Mouse (Mus musculus) olfactory bulb, adult 2 months (tissue): ENCODE data around the gene Olfr203. TPM values are rescaled to one million over a fixed set of nuclear protein-coding genes. Genes with fewer than 3 reads are reported as not detected.

Experiments
- H3K27ac ChIP-seq: fragments of 200-500 bp; 2 replicates; pipeline ENCODE4 v1.5.1; 2012; ENCODE audit warnings: low read depth, low read length; ENCODE audit not compliant: insufficient read depth
- H3K4me1 ChIP-seq: fragments of 200-500 bp; 2 replicates; pipeline ENCODE4 v1.6.1; 2012; ENCODE audit warnings: low read length; ENCODE audit not compliant: control insufficient read depth, insufficient read depth
- H3K4me3 ChIP-seq: fragments of 200-500 bp; 2 replicates; pipeline ENCODE4 v1.5.1; 2012; ENCODE audit warnings: mild to moderate bottlenecking, low read depth, low read length, moderate library complexity; ENCODE audit not compliant: insufficient read depth
- CTCF ChIP-seq: fragments of 200-500 bp; IDR thresholded peaks from 2 replicates; pipeline ENCODE4 v1.5.1; 2012; ENCODE audit warnings: low read depth, mild to moderate bottlenecking, low read length, moderate library complexity; ENCODE audit not compliant: insufficient read depth
- POLR2A ChIP-seq: fragments of 200-500 bp; IDR thresholded peaks from 2 replicates; pipeline ENCODE4 v1.6.1; 2012; ENCODE audit warnings: mild to moderate bottlenecking, low read depth, low read length, moderate library complexity; ENCODE audit not compliant: insufficient read depth
- WGBS: fragments of 180-500 bp; shearing (Covaris S2); methylation state at CpG from one replicate; pipeline ENCODE4 v1.1.7; 2018; 5-methylcytosine and 5-hydroxymethylcytosine counted together
- polyA plus RNA-seq: library from polyadenylated mRNA; stranded (reverse); fragments of >200 nt; gene quantifications from 2 replicates; pipeline ENCODE4 v1.2.4, GENCODE M21; 2012; ENCODE audit warnings: low replicate concordance; ENCODE audit not compliant: missing spikeins, insufficient read depth, insufficient read length

Olfr203 gene
- polyA plus RNA-seq, 1 experiment = not detected

DNA sequence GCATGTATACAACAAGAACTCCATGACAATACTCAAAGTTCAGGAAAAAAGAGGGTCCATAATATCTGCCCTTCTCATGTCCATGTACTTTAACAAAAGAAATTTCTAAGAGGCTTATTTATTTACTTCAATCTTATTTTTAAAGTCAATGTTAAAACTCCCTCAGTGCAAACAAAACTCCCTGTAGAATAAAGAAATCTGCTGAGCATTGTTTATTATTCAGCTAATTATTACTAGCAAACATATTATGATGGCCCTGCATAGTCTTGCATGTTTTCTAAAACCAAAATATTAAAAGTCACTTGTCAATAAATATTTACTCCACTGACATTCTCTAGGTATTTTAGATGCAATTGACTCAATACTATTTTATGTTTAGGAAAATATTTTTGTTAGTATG, 32.4 kb downstream of the Olfr203 start, which contains the start of gene Olfr205:
TSS of gene Olfr205 (minus strand) at position 101 of the 400 bp plus-strand sequence.
- no peaks in the 10 kb centered on the region for H3K4me1 ChIP-seq
- H3K4me3 ChIP-seq = no peak within 1 kb of the TSS
- no peak for TF ChIP-seq CTCF
- no peak for TF ChIP-seq POLR2A
- no peak within 1 kb of the TSS for H3K27ac ChIP-seq

DNA sequence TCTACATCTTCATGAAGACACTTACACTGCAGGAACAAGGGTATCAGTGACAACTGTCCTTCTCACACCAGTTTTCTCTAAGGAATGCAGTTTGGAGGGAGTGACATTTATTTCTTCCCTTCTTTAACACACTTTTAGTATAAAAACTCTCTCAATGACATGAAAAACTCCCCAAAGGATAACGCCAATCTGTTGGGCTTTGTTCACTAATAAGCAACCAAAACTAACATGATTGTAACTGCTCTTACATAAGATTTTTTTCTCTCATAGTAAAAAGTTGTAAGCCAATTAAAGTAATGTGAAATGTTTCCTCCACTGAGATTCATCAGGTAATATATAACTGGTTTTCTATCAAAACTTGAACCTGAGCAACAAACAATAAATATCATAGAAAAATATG, 50.5 kb downstream of the Olfr203 start, which contains the start of gene Olfr206:
TSS of gene Olfr206 (minus strand) at position 101 of the 400 bp plus-strand sequence.
- Histone ChIP-seq H3K4me3 (no peak within 1 kb of the TSS), H3K27ac (no peak within 1 kb of the TSS), H3K4me1 (no peaks in the 10 kb centered on the region)
- 82% methylated on average over 1 of the region's 1 CpGs for WGBS
- no peak for TF ChIP-seq POLR2A
- no peak for TF ChIP-seq CTCF

Other genes starting within 250 kb of the Olfr203 start
- not detected in 2 replicates for gene Olfr190, start 220.9 kb upstream of the Olfr203 start, polyA plus RNA-seq
- not detected in 2 replicates for gene Olfr191, start 209.1 kb upstream of the Olfr203 start, polyA plus RNA-seq
- gene Olfr193, start 187.0 kb upstream of the Olfr203 start, polyA plus RNA-seq = not detected in 2 replicates
- gene Olfr194, start 177.8 kb upstream of the Olfr203 start, polyA plus RNA-seq = not detected in 2 replicates
- not detected in 2 replicates for gene Olfr195, start 151.8 kb upstream of the Olfr203 start, polyA plus RNA-seq
- gene Olfr196, start 128.4 kb upstream of the Olfr203 start, polyA plus RNA-seq = not detected in 2 replicates
- not detected in 2 replicates for gene Olfr198, start 95.3 kb upstream of the Olfr203 start, polyA plus RNA-seq
- gene Olfr199, start 79.1 kb upstream of the Olfr203 start, polyA plus RNA-seq = not detected in 2 replicates
- not detected in 2 replicates for gene Olfr201, start 26.2 kb upstream of the Olfr203 start, polyA plus RNA-seq
- gene Olfr202, start 12.1 kb upstream of the Olfr203 start, polyA plus RNA-seq = not detected in 2 replicates
- not detected in 2 replicates for gene Olfr204, start 19.4 kb downstream of the Olfr203 start, polyA plus RNA-seq
- not detected in 2 replicates for gene Olfr205, start 32.3 kb downstream of the Olfr203 start, polyA plus RNA-seq
- gene Olfr206, start 50.4 kb downstream of the Olfr203 start, polyA plus RNA-seq = not detected in 2 replicates
- not detected in 2 replicates for gene Olfr209, start 65.1 kb downstream of the Olfr203 start, polyA plus RNA-seq
- not detected in 2 replicates for gene Gabrr3, start 108.5 kb downstream of the Olfr203 start, polyA plus RNA-seq
- gene Riox2, start 172.9 kb downstream of the Olfr203 start, polyA plus RNA-seq = not detected in 2 replicates